Mouse (Mus musculus) hindbrain, embryonic 11.5 days (tissue): Measurements from ENCODE around the gene Lat. TPM values are rescaled to one million over a fixed set of nuclear protein-coding genes. Genes with fewer than 3 reads are reported as not detected.
"Not testable (repeated sequence)": the region's sequence is repeated elsewhere in the genome, so short reads cannot be mapped to it uniquely, and the experiment has no call there.

Source experiments
- ATAC-seq: fragments of 200-750 bp; cut with Nextera tagmentation; 2 replicates; pipeline ENCODE4 v1.8.0; 2017; ENCODE audit warnings: mild to moderate bottlenecking, moderate TSS enrichment, moderate library complexity; ENCODE audit not compliant: low FRiP score
- DNase-seq: peaks from one replicate; pipeline ENCODE4 v3.0.0-alpha.2; 2015; ENCODE audit warnings: low spot score
- H3K27ac ChIP-seq: fragments of 300-500 bp; sonication (generic); 2 replicates; pipeline ENCODE4 v1.5.1; 2014; ENCODE audit warnings: mild to moderate bottlenecking, low read depth, low read length
- H3K27me3 ChIP-seq: fragments of 300-500 bp; sonication (generic); 2 replicates; pipeline ENCODE4 v1.6.1; 2014; ENCODE audit warnings: mild to moderate bottlenecking, low read length, moderate library complexity, mixed read lengths; ENCODE audit not compliant: control insufficient read depth, insufficient read depth
- H3K36me3 ChIP-seq: fragments of 300-500 bp; sonication (generic); 2 replicates; pipeline ENCODE4 v1.6.1; 2014; ENCODE audit warnings: mild to moderate bottlenecking, low read length, moderate library complexity, mixed read lengths; ENCODE audit not compliant: control insufficient read depth, insufficient read depth
- H3K4me1 ChIP-seq: fragments of 300-500 bp; sonication (generic); replicated peaks from 2 replicates; pipeline ENCODE4 v1.6.1; 2014; ENCODE audit warnings: low read length, mixed read lengths; ENCODE audit not compliant: control insufficient read depth, insufficient read depth
- H3K4me2 ChIP-seq: fragments of 300-500 bp; sonication (generic); replicated peaks from 2 replicates; pipeline ENCODE4 v1.6.1; 2014; ENCODE audit warnings: mild to moderate bottlenecking, low read depth, low read length
- H3K4me3 ChIP-seq: fragments of 300-500 bp; sonication (generic); 2 replicates; pipeline ENCODE4 v1.5.1; 2014; ENCODE audit warnings: low read depth, low read length
- H3K9ac ChIP-seq: fragments of 300-500 bp; sonication (generic); 2 replicates; pipeline ENCODE4 v1.6.1; 2014; ENCODE audit warnings: low read depth, low read length
- H3K9me3 ChIP-seq: fragments of 300-500 bp; sonication (generic); 2 replicates; pipeline ENCODE4 v1.6.1; 2016; ENCODE audit warnings: low read length; ENCODE audit not compliant: control insufficient read depth
- WGBS: fragments of 180-500 bp; shearing (Covaris S2); extraction: QIAGEN DNeasy Blood & Tissue Kit; methylation state at CpG from one replicate; pipeline ENCODE4 v1.1.7; 2014; 5-methylcytosine and 5-hydroxymethylcytosine counted together
- polyA plus RNA-seq: library from polyadenylated mRNA; unstranded; fragments of >200 nt; fragmentation: Nextera tagmentation; extraction: Ambion mirVana; gene quantifications from 2 replicates; pipeline ENCODE4 v1.2.1, GENCODE M21; 2014

Lat gene
- polyA plus RNA-seq, 1 experiment from 2014 or later, result 3.0 TPM

GRCm38 (mm10) chr7:126335556-126335955, 33.8 kb downstream of the Lat start:
- H3K9me3 ChIP-seq, result no peaks in the 10 kb centered on the region
- H3K4me1 ChIP-seq, result no peaks in the 10 kb centered on the region
- DNase-seq (peak; percentile 22), ATAC-seq (no peak)
- H3K9ac ChIP-seq, result no peak overlapping the region
- H3K4me2 ChIP-seq, result no peak overlapping the region
- no peaks in the 10 kb centered on the region for H3K36me3 ChIP-seq
- 97% methylated on average over 1 of the region's 1 CpGs for WGBS
- H3K27me3 ChIP-seq, result no peaks in the 10 kb centered on the region
- no peak overlapping the region for H3K4me3 ChIP-seq
- no peak overlapping the region for H3K27ac ChIP-seq

GRCm38 (mm10) chr7:126332691-126333090, 36.7 kb downstream of the Lat start:
- Histone ChIP-seq H3K36me3 (no peaks in the 10 kb centered on the region), H3K4me1 (no peaks in the 10 kb centered on the region), H3K27me3 (no peaks in the 10 kb centered on the region), H3K27ac (no peak overlapping the region), H3K4me2 (no peak overlapping the region), H3K9ac (no peak overlapping the region), H3K9me3 (no peaks in the 10 kb centered on the region), H3K4me3 (no peak overlapping the region)
- ATAC-seq (no peak), DNase-seq (no peak)
- 69% methylated on average over 3 of the region's 3 CpGs for WGBS

DNA sequence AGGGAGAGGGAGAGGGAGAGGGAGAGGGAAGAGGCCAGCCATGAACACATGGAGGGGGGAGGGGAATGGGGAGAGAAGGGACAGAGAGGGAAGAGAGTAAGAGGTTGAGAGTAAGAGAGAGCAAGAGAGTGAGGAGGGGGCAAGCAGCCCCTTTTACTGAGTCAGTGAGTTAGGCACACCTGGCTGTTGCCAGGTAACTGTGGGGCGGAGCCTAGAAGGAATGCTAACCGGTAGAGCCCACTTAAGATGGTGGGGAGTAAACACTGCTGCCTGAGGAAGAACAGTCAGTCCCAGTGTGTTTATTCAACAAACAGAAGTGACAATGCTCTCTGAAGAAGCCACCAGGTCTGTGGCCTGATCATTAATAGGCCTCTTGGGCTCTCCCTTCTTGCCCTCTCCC, 38.7 kb downstream of the Lat start:
- Histone ChIP-seq H3K36me3 (no peaks in the 10 kb centered on the region), H3K27me3 (no peaks in the 10 kb centered on the region), H3K9ac (no peak overlapping the region), H3K4me3 (no peak overlapping the region), H3K9me3 (no peaks in the 10 kb centered on the region), H3K27ac (no peak overlapping the region), H3K4me1 (no peaks in the 10 kb centered on the region), H3K4me2 (no peak overlapping the region)
- WGBS, result 68% methylated on average over 2 of the region's 2 CpGs
- no peak for ATAC-seq
- no peak for DNase-seq

DNA sequence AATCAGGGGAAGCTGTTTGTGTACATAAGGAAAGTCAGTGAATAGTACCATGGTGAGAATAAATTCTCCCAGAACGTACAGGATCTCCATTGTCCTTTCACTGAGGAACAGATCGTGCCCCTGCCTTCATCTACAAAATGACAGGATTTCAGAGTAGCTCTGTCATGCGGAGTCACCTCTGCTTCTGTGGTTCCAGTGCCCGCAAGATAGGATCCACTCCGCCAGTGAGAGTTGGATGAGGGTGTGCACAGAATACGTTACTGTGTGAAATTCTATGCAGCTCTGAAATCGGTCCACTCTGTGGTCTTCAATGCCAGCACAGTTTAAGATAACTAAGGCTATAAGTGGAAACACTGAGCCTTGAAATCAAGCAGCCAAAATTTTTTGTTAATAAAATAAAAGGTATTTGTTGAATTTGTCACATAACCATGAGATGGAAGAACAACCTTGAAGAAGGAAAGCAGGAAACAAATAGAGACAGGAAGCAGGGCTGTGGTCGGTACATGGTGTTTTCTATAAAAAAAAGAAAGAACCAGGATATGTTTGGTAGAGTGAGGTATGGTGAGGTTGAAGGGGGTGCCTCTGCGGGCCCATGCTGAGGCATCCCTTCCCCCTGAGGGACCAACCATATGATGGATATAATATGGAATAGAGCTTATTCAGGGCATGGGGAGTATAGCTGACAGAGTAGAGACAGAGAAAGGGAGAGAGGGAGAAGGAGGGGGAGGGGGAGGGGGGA, 39.3 kb downstream of the Lat start:
- Histone ChIP-seq H3K4me2 (no peak overlapping the region), H3K9ac (no peak overlapping the region), H3K9me3 (no peaks in the 10 kb centered on the region), H3K27me3 (no peaks in the 10 kb centered on the region), H3K27ac (no peak overlapping the region), H3K36me3 (no peaks in the 10 kb centered on the region), H3K4me3 (no peak overlapping the region), H3K4me1 (no peaks in the 10 kb centered on the region)
- 86% methylated on average over 9 of the region's 9 CpGs for WGBS
- ATAC-seq (no peak), DNase-seq (no peak)

- WGBS, result 94% methylated on average over 4 of the region's 6 CpGs
- not testable (repeated sequence) for ATAC-seq, H3K9ac ChIP-seq
Measured at GRCm38 (mm10) chr7:126328848-126329247, 40.5 kb downstream of the Lat start.

GRCm38 (mm10) chr7:126325576-126326273, 43.6 kb downstream of the Lat start:
- not testable (repeated sequence) for H3K9ac ChIP-seq, ATAC-seq, H3K4me1 ChIP-seq, H3K4me2 ChIP-seq, DNase-seq, H3K36me3 ChIP-seq, H3K27me3 ChIP-seq, H3K4me3 ChIP-seq, H3K9me3 ChIP-seq, H3K27ac ChIP-seq
- WGBS, result 23% methylated on average over 9 of the region's 9 CpGs

More at GRCm38 (mm10) chr7:126328848-126329247, 40.5 kb downstream of the Lat start:
- not testable (repeated sequence) for H3K4me1 ChIP-seq, H3K9me3 ChIP-seq, H3K27ac ChIP-seq, DNase-seq, H3K36me3 ChIP-seq, H3K4me3 ChIP-seq, H3K27me3 ChIP-seq, H3K4me2 ChIP-seq

- H3K9me3 ChIP-seq, result no peaks in the 10 kb centered on the region
- DNase-seq (no peak), ATAC-seq (no peak)
- no peak overlapping the region for H3K4me2 ChIP-seq
- WGBS, result 45% methylated on average over 3 of the region's 3 CpGs
- no peaks in the 10 kb centered on the region for H3K27me3 ChIP-seq
- H3K27ac ChIP-seq, result no peak overlapping the region
- no peaks in the 10 kb centered on the region for H3K4me1 ChIP-seq
- no peak overlapping the region for H3K9ac ChIP-seq
- no peak overlapping the region for H3K4me3 ChIP-seq
- no peaks in the 10 kb centered on the region for H3K36me3 ChIP-seq
Measured at GRCm38 (mm10) chr7:126324791-126325190, 44.6 kb downstream of the Lat start.

- H3K36me3 ChIP-seq, result no peaks in the 10 kb centered on the region
- H3K4me1 ChIP-seq, result no peaks in the 10 kb centered on the region
- no peaks in the 10 kb centered on the region for H3K27me3 ChIP-seq
- H3K4me3 ChIP-seq, result no peak overlapping the region
- no peak overlapping the region for H3K4me2 ChIP-seq
- H3K27ac ChIP-seq, result no peak overlapping the region
- WGBS, result 11% methylated on average over 11 of the region's 11 CpGs
- no peak overlapping the region for H3K9ac ChIP-seq
- H3K9me3 ChIP-seq, result no peaks in the 10 kb centered on the region
- no peak for ATAC-seq
- peak; percentile 89 for DNase-seq
Measured at GRCm38 (mm10) chr7:126323729-126324128, 45.6 kb downstream of the Lat start.

DNA sequence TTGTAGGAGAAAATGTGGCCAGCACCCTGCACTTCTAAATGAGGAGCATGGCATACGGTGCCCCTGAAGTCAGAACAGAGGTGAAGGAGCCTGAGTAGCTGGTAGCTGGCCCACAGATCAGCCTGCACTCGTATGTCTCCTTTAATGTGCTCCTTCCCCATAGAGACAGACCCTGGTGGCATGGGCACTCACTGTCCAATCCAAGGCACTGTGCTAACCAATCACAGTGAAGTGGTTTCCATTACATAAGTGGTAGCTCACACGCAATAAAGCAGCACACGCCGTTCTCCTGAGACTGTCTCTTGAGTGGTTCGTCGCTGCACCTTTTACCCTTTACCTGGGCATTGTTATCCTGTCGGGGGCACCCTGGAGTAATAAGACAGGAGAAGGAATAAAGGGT, 55.1 kb downstream of the Lat start:
- H3K27ac ChIP-seq, result no peak overlapping the region
- ATAC-seq (no peak), DNase-seq (no peak)
- H3K4me2 ChIP-seq, result no peak overlapping the region
- H3K36me3 ChIP-seq, result no peaks in the 10 kb centered on the region
- no peaks in the 10 kb centered on the region for H3K27me3 ChIP-seq
- no peaks in the 10 kb centered on the region for H3K9me3 ChIP-seq
- 84% methylated on average over 8 of the region's 8 CpGs for WGBS
- H3K4me3 ChIP-seq, result no peak overlapping the region
- no peak overlapping the region for H3K9ac ChIP-seq
- no peaks in the 10 kb centered on the region for H3K4me1 ChIP-seq
